Mouse (Mus musculus) right cerebral cortex, postnatal 25 days (tissue): ENCODE measurements around the gene Zfp189.
A peak's percentile ranks its signal among the peaks of the same experiment; 100 is the strongest.

ENCODE experiments used
- DNase-seq: peaks from one replicate; pipeline ENCODE4 v3.0.0; 2022

The Zfp189 gene

GRCm38 (mm10) chr4:49539665-49540064 lies 18.7 kb downstream of the Zfp189 start:
- DNase-seq = no peak

GRCm38 (mm10) chr4:49540966-49541365 lies 20.0 kb downstream of the Zfp189 start:
- no peak for DNase-seq

GRCm38 (mm10) chr4:49546026-49546425 lies 25.1 kb downstream of the Zfp189 start:
- no peak for DNase-seq

- no peak for DNase-seq
Observed at GRCm38 (mm10) chr4:49546873-49547543, 26.0 kb downstream of the Zfp189 start.

GRCm38 (mm10) chr4:49547544-49548219 lies 26.7 kb downstream of the Zfp189 start:
- no peak for DNase-seq

- DNase-seq = no peak
Observed at GRCm38 (mm10) chr4:49549383-49549782, 28.4 kb downstream of the Zfp189 start, which contains the start of gene Aldob. Gene Aldob, minus strand, starts transcription at chr4:49549546.

GRCm38 (mm10) chr4:49553380-49553779 lies 32.4 kb downstream of the Zfp189 start:
- DNase-seq = no peak

- DNase-seq = no peak
Observed at GRCm38 (mm10) chr4:49557375-49557774, 36.4 kb downstream of the Zfp189 start.

- no peak for DNase-seq
Observed at GRCm38 (mm10) chr4:49558181-49558580, 37.2 kb downstream of the Zfp189 start.

- DNase-seq = no peak
Observed at GRCm38 (mm10) chr4:49559915-49560772, 39.2 kb downstream of the Zfp189 start.

- DNase-seq = peak; percentile 47
Observed at GRCm38 (mm10) chr4:49567613-49568012, 46.6 kb downstream of the Zfp189 start.

- no peak for DNase-seq
Observed at GRCm38 (mm10) chr4:49572194-49572593, 51.2 kb downstream of the Zfp189 start.
